Mouse (Mus musculus): Measurements from ENCODE around the gene Cyp2c68.
"Not testable (repeated sequence)": the region's sequence is repeated elsewhere in the genome, so short reads cannot be mapped to it uniquely, and the experiment has no call there.

Gene Cyp2c68

GRCm38 (mm10) chr19:39740920-39741319 lies at the start of gene Cyp2c68:
Cyp2c68 (minus strand) TSS chr19:39741054.
- DNase-seq (ENCODE audit: low spot score in 2 of 2), result no peak

- DNase-seq (ENCODE audit: low spot score in 2 of 2), result not testable (repeated sequence)
Measured at GRCm38 (mm10) chr19:39785458-39785857, 44.6 kb upstream of the Cyp2c68 start.

GRCm38 (mm10) chr19:39745357-39745756 lies 4.5 kb upstream of the Cyp2c68 start:
- no peak for DNase-seq (ENCODE audit: low spot score in 2 of 2)

- not testable (repeated sequence) for DNase-seq (ENCODE audit: low spot score in 2 of 2)
Measured at GRCm38 (mm10) chr19:39744361-39744760, 3.5 kb upstream of the Cyp2c68 start.

- not testable (repeated sequence) for DNase-seq (ENCODE audit: low spot score in 2 of 2)
Measured at GRCm38 (mm10) chr19:39711116-39711515, 29.7 kb downstream of the Cyp2c68 start.

GRCm38 (mm10) chr19:39665650-39666049 lies 75.2 kb downstream of the Cyp2c68 start:
- not testable (repeated sequence) for DNase-seq (ENCODE audit: low spot score in 2 of 2)

GRCm38 (mm10) chr19:39652381-39652780 lies 88.5 kb downstream of the Cyp2c68 start:
- no peak for DNase-seq (ENCODE audit: low spot score in 2 of 2)

GRCm38 (mm10) chr19:39648938-39649337 lies 91.9 kb downstream of the Cyp2c68 start, which contains the start of gene Cyp2c67:
Cyp2c67 (minus strand) TSS chr19:39649051.
- DNase-seq (ENCODE audit: low spot score in 2 of 2), result no peak

GRCm38 (mm10) chr19:39647519-39647918 lies 93.3 kb downstream of the Cyp2c68 start:
- no peak for DNase-seq (ENCODE audit: low spot score in 2 of 2)

GRCm38 (mm10) chr19:39644551-39644950 lies 96.3 kb downstream of the Cyp2c68 start:
- DNase-seq (ENCODE audit: low spot score in 2 of 2), result not testable (repeated sequence)
